Mouse (Mus musculus): ENCODE results near the gene Wfdc3.

GRCm38 (mm10) chr2:164781876-164782275 is 36.1 kb upstream of the Wfdc3 start:
- no peak for TF ChIP-seq POLR2A (IDR thresholded peaks at IDR 0.05; ENCODE audit: insufficient read depth, low read depth, low read length)
- TF ChIP-seq CTCF (IDR thresholded peaks at IDR 0.05; ENCODE audit: insufficient read depth, low read depth, low read length), result no peak
